In genomic region chr17:88057846-88058245, GRCm38 (mm10) we compare ENCODE assay signal across 12 mouse cellular contexts. TPM values are rescaled to one million over a fixed set of nuclear protein-coding genes. Genes with fewer than 3 reads are reported as not detected.
DNase-seq lines count a peak whose midpoint lies in the region; ATAC-seq and TF ChIP-seq lines count a peak whose summit lies in the region.
"Had no signal": no experiment of that assay in that cellular context is flagged by ENCODE, and none has a peak within 500 bp of the region (broad histone marks: within the 10 kb centered on the region; RNA-seq: fewer than 3 reads in every experiment).

No protein-coding gene starts in this region.

- no peak for DNase-seq in heart, adult 18-20 months
- DNase-seq in lung, postnatal 0 days (ENCODE audit: low spot score), result peak; percentile 81
- no peak for DNase-seq in lung, postnatal 4 days
- DNase-seq in retina, postnatal 1 day, result peak; percentile 58
- no peak for DNase-seq in cerebellum, postnatal 14 days
- DNase-seq in frontal cortex, postnatal 36 days (ENCODE audit: low spot score in 2 of 2), result no peak
- DNase-seq: thymus, postnatal 25 days had no signal

- H3K27me3 ChIP-seq in heart, embryonic 15.5 days, result no peaks in the 10 kb centered on the region
- H3K27me3 ChIP-seq in lung, postnatal 0 days (replicated peaks; ENCODE audit: insufficient read depth, low read length), result no peaks in the 10 kb centered on the region
- H3K27me3 ChIP-seq: forebrain, embryonic 15.5 days; lung, embryonic 15.5 days; neural tube, embryonic 13.5 days had no signal

- no peaks in the 10 kb centered on the region for H3K9me3 ChIP-seq in heart, embryonic 15.5 days (replicated peaks)
- H3K9me3 ChIP-seq in lung, postnatal 0 days (ENCODE audit: low read length), result no peaks in the 10 kb centered on the region
- H3K9me3 ChIP-seq: forebrain, embryonic 15.5 days; lung, embryonic 15.5 days; neural tube, embryonic 13.5 days had no signal

- H3K4me1 ChIP-seq in heart, embryonic 15.5 days (replicated peaks), result peaks cover 32% of the 10 kb centered on the region
- peaks cover 9% of the 10 kb centered on the region; the same call in 1 of the 2 replicates for H3K4me1 ChIP-seq in lung, postnatal 0 days (ENCODE audit: insufficient read depth, low read depth, low read length)

- 0 out of 2 replicates have a peak overlapping the region, but pooled peaks have one; percentile 6 for H3K4me2 ChIP-seq in heart, embryonic 15.5 days
- H3K4me2 ChIP-seq in lung, postnatal 0 days (replicated peaks; ENCODE audit: low read depth, low read length), result no peak overlapping the region; the same call in 1 of the 2 replicates
- H3K4me2 ChIP-seq: forebrain, embryonic 15.5 days; neural tube, embryonic 13.5 days had no signal

- no peak for TF ChIP-seq EP300 in lung, postnatal 0 days (IDR thresholded peaks at IDR 0.05)

- H3K27ac ChIP-seq in heart, embryonic 15.5 days, result peak overlapping the region; percentile 12; the same call in 1 of the 2 replicates
- no peak overlapping the region for H3K27ac ChIP-seq in lung, postnatal 0 days (ENCODE audit: low read length)
- H3K27ac ChIP-seq: forebrain, embryonic 15.5 days; neural tube, embryonic 13.5 days had no signal

- WGBS in heart, embryonic 15.5 days, result 70% methylated on average over 1 of the region's 1 CpGs
- WGBS in lung, postnatal 0 days, result 80% methylated on average over 1 of the region's 1 CpGs

- no peak for ATAC-seq in heart, embryonic 15.5 days (replicated peaks; ENCODE audit: insufficient number of reproducible peaks, insufficient read depth, low FRiP score, low read depth)
- ATAC-seq in lung, postnatal 0 days, result no peak
- peak; percentile 84 for ATAC-seq in common myeloid progenitor, adult 5-6 weeks (replicated peaks; ENCODE audit: low read depth, poor library complexity, severe bottlenecking)
- ATAC-seq: forebrain, embryonic 15.5 days had no signal

- no peak overlapping the region for H3K9ac ChIP-seq in heart, embryonic 15.5 days
- no peak overlapping the region for H3K9ac ChIP-seq in lung, postnatal 0 days (replicated peaks; ENCODE audit: low read depth)
- H3K9ac ChIP-seq: forebrain, embryonic 15.5 days; lung, embryonic 15.5 days; neural tube, embryonic 13.5 days had no signal

- TF ChIP-seq CTCF in lung, postnatal 0 days (IDR thresholded peaks at IDR 0.05), result no peak

- H3K4me3 ChIP-seq in heart, embryonic 15.5 days, result no peak overlapping the region
- H3K4me3 ChIP-seq in lung, postnatal 0 days (ENCODE audit: low read depth, low read length), result no peak overlapping the region
- H3K4me3 ChIP-seq: forebrain, embryonic 15.5 days; lung, embryonic 15.5 days; neural tube, embryonic 13.5 days had no signal

- H3K36me3 ChIP-seq in heart, embryonic 15.5 days, result no peaks in the 10 kb centered on the region
- H3K36me3 ChIP-seq in lung, postnatal 0 days (ENCODE audit: insufficient read depth, low read length), result no peaks in the 10 kb centered on the region
- H3K36me3 ChIP-seq: forebrain, embryonic 15.5 days; lung, embryonic 15.5 days; neural tube, embryonic 13.5 days had no signal

RNA-seq across cellular contexts. Expression of gene Fbxo11, which starts 7.2 kb away (rescaled TPM):
- polyA plus RNA-seq in heart, embryonic 15.5 days (2015; fragmentation: Nextera tagmentation; extraction: Ambion mirVana), result 11.3 and 12.5 TPM in 2 replicates
- 10 to 100 TPM; 31.9 to 33.1 TPM for total RNA-seq in heart, adult 18-20 months (2021)
- 14.6 and 15.3 TPM in 2 replicates for polyA plus RNA-seq in lung, postnatal 0 days (2015; fragmentation: Nextera tagmentation; extraction: Ambion mirVana)
- 34.2 and 39.1 TPM in 2 replicates for total RNA-seq in common myeloid progenitor, adult 5-6 weeks (2017)

Comparison
In these comparisons a context has a peak if more than half of its experiments do, and no peak if none do; other contexts are left out.
1. DNase-seq: peak in lung, postnatal 0 days (single experiment) and retina, postnatal 1 day (single experiment); none in heart, adult 18-20 months (0 of 2), lung, postnatal 4 days (0 of 2), cerebellum, postnatal 14 days (0 of 2) and frontal cortex, postnatal 36 days (0 of 2).